Mouse (Mus musculus) T-cell, adult 2 months (primary cell): ENCODE measurements around the gene Gm10772.
"Not testable (repeated sequence)": the region's sequence is repeated elsewhere in the genome, so short reads cannot be mapped to it uniquely, and the experiment has no call there.

Experiments used
- DNase-seq: peaks from one replicate; pipeline ENCODE4 v3.0.0; 2022; ENCODE audit warnings: low spot score

Gene Gm10772

DNA sequence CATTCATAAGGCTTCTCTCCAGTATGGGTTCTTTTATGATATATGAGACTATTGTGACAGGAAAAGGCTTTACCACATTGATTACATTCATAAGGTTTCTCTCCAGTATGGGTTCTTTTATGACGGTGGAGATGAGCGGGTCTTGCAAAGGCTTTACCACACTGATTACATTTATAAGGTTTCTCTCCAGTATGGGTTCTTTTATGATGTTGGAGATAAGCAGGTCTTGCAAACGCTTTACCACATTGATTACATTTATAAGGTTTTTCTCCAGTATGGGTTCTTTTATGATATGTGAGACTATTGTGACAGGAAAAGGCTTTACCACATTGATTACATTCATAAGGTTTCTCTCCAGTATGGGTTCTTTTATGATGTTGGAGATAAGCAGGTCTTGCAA lies at the start of gene Gm10772:
Gene Gm10772 (minus strand): TSS at position 101 of the 400 bp plus-strand sequence.
- DNase-seq = not testable (repeated sequence)

DNA sequence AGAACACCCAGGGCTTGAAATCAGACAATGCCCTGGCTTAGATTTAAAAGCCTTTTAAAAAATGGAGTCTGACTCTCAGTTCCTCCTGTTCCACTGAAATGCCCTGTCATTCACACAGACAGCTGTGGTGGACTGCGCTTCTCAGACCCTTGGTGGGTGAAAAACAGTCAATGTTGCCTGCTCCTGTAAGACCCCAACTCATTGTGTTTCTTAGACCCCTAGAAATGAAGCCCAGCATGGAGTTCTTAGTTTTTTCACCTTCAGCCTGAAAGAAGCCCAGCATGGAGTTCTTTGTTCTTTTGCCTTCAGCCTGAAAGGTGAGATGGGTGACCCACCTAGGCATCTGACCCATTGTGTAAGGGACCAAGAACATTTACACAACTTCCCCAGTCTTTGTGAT lies 36.5 kb upstream of the Gm10772 start:
- not testable (repeated sequence) for DNase-seq

DNA sequence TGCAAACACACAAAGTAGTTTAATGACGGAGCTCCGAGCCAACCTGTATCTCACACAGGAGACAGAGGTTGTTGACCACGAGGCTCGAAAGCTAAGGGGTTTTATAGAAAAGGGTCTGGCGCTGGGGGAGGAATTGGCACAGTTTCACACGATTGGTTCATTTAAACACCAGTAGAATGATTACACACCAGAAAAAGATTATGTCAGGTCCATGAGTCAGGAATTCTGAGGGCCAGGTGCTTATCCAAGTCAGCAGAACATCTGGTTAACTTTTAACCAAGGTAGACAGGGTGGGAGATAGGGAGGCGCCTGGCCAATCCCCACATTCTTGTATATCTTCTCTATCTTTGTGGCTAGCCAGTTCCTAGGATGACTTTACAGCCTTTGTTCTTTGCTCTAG lies 35.8 kb upstream of the Gm10772 start:
- not testable (repeated sequence) for DNase-seq

DNA sequence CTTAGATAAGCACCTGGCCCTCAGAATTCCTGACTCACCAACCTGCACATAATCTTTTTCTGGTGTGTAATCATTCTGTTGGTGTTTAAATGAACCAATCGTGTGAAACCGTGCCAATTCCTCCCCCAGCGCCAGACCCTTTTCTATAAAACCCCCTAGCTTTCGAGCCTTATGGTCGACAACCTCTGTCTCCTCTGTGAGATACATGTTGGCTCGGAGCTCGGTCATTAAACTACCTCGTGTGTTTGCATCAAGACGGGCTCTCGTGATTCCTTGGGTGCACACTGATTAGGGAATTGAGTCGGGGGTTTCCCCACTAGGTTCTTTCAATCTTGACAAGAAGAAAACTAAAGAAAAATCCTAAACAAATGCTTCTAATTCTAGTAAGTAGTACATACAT lies 13.0 kb downstream of the Gm10772 start:
- DNase-seq = no peak

DNA sequence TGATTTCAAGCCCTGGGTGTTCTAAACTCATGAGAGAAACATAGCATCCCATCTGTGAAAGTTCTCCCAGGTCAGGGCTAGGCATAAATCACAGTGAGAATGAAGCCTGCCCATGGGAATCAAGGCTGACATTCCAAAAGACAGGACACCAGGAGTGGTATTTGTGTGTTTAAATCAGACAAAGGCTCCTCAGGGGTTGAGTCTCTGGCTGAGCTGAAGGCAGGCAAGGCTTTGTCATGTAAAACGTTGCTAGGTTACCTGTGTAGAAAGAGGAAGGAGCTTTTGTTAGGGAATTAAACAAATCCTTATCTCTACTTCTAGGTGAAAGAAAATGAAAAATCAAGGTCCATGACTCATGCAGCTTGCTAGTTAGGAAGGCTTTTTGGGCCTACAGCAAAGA lies 13.6 kb downstream of the Gm10772 start:
- not testable (repeated sequence) for DNase-seq

DNA sequence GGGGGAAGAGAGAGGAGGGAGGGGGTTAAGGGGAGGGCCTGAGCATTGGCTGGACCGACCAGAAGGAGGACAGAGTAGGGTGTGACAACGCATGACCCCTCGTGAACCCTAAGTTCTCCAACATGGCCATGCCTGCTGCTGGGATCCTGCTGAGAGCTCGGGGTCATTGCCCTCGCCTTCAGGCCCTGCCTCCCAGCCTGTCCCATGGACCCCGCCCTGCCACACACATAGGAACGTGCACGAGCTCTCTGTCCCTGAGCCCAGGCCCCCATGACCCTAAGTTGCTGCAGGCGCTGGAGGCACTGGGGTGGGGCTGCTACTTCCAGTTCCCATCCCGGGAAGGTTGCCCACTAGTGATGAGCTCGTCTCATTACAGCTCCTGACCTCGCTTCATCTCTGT lies 48.2 kb downstream of the Gm10772 start:
- DNase-seq = not testable (repeated sequence)
